Mouse (Mus musculus): Measurements from ENCODE around the gene Rundc3a.

DNA sequence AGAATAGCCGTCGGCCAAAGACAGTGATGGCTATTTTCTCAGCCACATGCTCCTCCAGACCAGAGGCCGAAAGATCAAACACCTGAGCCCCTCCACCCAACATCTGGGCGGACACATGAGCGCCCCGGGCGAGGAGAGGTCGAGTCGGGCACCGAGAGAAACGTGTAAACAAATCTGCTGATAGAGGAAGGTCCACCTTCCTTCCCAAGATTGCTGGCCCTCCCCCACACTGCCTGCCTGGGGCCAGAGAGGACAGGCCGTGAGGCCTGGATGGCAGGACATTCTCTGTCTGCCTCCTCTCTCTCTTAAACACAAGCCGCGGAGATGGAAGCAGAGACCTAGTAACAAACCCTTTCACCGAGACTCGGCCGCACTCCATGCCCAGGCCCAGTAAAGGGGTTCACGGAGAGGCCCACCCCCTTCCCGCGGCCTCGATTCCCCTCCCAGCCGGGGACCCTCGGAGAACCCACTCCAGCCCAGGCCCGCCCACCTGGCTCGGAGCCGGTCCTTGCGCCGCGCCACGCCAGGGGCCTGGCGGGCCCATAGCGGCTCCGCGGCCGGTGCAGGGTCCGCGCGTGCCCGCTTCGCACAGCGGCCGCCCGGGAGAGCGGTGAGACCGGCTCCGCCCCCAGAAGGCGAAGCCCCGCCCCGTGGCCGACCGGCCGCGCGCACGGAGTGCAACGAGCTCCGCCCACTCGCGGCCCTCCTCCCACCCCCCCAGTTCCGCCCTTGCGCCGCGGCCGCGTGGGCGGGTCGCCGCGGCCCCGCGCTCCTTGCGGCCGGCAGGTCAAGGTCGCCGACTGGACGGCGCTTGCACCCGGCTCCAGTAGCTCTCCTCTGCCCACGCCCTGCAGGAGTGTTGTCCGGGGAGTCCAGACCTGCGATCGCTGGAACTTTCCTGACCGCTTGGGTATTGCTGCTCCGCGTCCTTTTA, 14.0 kb downstream of the Rundc3a start:
- TF ChIP-seq CTCF (IDR thresholded peaks at IDR 0.05; ENCODE audit: borderline replicate concordance, insufficient read depth, low read depth, low read length) (no peak), POLR2A (IDR thresholded peaks at IDR 0.05; ENCODE audit: borderline replicate concordance, insufficient read depth, low read length) (peak; percentile 77; the same call in 1 of the 2 replicates)
